In the genomic region with DNA sequence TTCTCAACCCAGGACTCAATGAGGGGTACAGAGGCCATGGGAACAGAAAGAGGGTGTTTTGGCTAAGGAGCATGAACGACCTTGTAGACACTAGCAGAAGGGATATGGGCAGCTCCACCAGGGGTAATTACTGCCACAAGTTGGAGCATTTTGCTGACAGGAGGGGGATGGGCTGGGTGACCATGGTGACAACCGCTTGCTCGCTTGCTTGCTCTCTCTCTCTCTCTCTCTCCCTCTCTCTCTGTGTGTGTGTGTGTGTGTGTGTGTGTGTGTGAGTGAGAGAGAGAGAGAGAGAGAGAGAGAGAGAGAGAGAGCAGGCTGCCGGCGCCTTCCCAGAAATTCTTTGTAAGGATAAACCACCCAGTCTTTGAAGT, we compare ENCODE assay signal across 8 mouse cellular contexts.
A peak's percentile ranks its signal among the peaks of the same experiment; 100 is the strongest.
DNase-seq lines count a peak whose midpoint lies in the region; ATAC-seq and TF ChIP-seq lines count a peak whose summit lies in the region.

No protein-coding gene starts in this region.

- WGBS in heart, embryonic 10.5 days, result 8% methylated on average over 5 of the region's 5 CpGs
- WGBS in hindbrain, embryonic 12.5 days, result 5% methylated on average over 5 of the region's 5 CpGs
- 14% methylated on average over 5 of the region's 5 CpGs for WGBS in lung, postnatal 0 days

- TF ChIP-seq EP300 in lung, postnatal 0 days (IDR thresholded peaks at IDR 0.05), result no peak

- intact Hi-C loops in gastrocnemius, postnatal 14 days (cut with DNase I; ENCODE audit: low total_unique reads), result no loop called here

- peaks cover 48% of the 10 kb centered on the region for H3K4me1 ChIP-seq in heart, embryonic 10.5 days
- peaks cover 45% of the 10 kb centered on the region for H3K4me1 ChIP-seq in brown adipose tissue, adult 24 weeks (ENCODE audit: control insufficient read depth, insufficient read depth, insufficient read length, low read length)
- H3K4me1 ChIP-seq in hindbrain, embryonic 12.5 days, result peaks cover 33% of the 10 kb centered on the region
- peaks cover 6% of the 10 kb centered on the region; the same call in 1 of the 2 replicates for H3K4me1 ChIP-seq in lung, postnatal 0 days (ENCODE audit: insufficient read depth, low read depth, low read length)

- peaks cover 39% of the 10 kb centered on the region for H3K27me3 ChIP-seq in heart, embryonic 10.5 days (ENCODE audit: insufficient read depth, poor library complexity, severe bottlenecking)
- peaks cover 6% of the 10 kb centered on the region; the same call in 1 of the 2 replicates for H3K27me3 ChIP-seq in hindbrain, embryonic 12.5 days
- no peaks in the 10 kb centered on the region for H3K27me3 ChIP-seq in lung, postnatal 0 days (replicated peaks; ENCODE audit: insufficient read depth, low read length)

- 0 out of 2 replicates have a peak, but pooled peaks have one; percentile 0 for TF ChIP-seq CTCF in lung, postnatal 0 days (IDR thresholded peaks at IDR 0.05)

- peak overlapping the region; percentile 36 for H3K4me2 ChIP-seq in hindbrain, embryonic 12.5 days (replicated peaks)
- H3K4me2 ChIP-seq in lung, postnatal 0 days (replicated peaks; ENCODE audit: low read depth, low read length), result no peak overlapping the region

- no peak overlapping the region for H3K4me3 ChIP-seq in heart, embryonic 10.5 days
- no peak overlapping the region for H3K4me3 ChIP-seq in brown adipose tissue, adult 24 weeks (ENCODE audit: insufficient read depth, low read depth, low read length)
- H3K4me3 ChIP-seq in hindbrain, embryonic 12.5 days, result no peak overlapping the region
- H3K4me3 ChIP-seq in lung, postnatal 0 days (ENCODE audit: low read depth, low read length), result no peak overlapping the region

- H3K9me3 ChIP-seq in heart, embryonic 10.5 days, result no peaks in the 10 kb centered on the region
- H3K9me3 ChIP-seq in hindbrain, embryonic 12.5 days (replicated peaks), result no peaks in the 10 kb centered on the region
- H3K9me3 ChIP-seq in lung, postnatal 0 days (ENCODE audit: low read length), result no peaks in the 10 kb centered on the region

- no peaks in the 10 kb centered on the region for H3K36me3 ChIP-seq in heart, embryonic 10.5 days
- no peaks in the 10 kb centered on the region for H3K36me3 ChIP-seq in hindbrain, embryonic 12.5 days
- no peaks in the 10 kb centered on the region for H3K36me3 ChIP-seq in lung, postnatal 0 days (ENCODE audit: insufficient read depth, low read length)

- DNase-seq in heart, embryonic 10.5 days (ENCODE audit: low spot score), result no peak
- DNase-seq in heart, adult 18-20 months, result no peak
- no peak for DNase-seq in lung, postnatal 0 days (ENCODE audit: low spot score)
- no peak for DNase-seq in c-Kit-positive CD71-positive TER-119-positive erythroid progenitor cells, embryonic 14.5 days (ENCODE audit: low spot score)
- DNase-seq in urinary bladder, postnatal 36 days (ENCODE audit: low spot score in 2 of 2), result no peak
- DNase-seq in gastrocnemius, postnatal 14 days, result no peak

- H3K27ac ChIP-seq in heart, embryonic 10.5 days, result peak overlapping the region; percentile 83
- peak overlapping the region; percentile 87 for H3K27ac ChIP-seq in brown adipose tissue, adult 24 weeks (replicated peaks; ENCODE audit: low read depth, low read length)
- peak overlapping the region; percentile 70 for H3K27ac ChIP-seq in hindbrain, embryonic 12.5 days
- peak overlapping the region; percentile 22 for H3K27ac ChIP-seq in lung, postnatal 0 days (ENCODE audit: low read length)

- peak; percentile 26 for ATAC-seq in hindbrain, embryonic 12.5 days (ENCODE audit: low FRiP score)
- 0 out of 2 replicates have a peak, but pooled peaks have one; percentile 4 for ATAC-seq in lung, postnatal 0 days

- no peak overlapping the region for H3K9ac ChIP-seq in hindbrain, embryonic 12.5 days
- no peak overlapping the region for H3K9ac ChIP-seq in lung, postnatal 0 days (replicated peaks; ENCODE audit: low read depth)

Comparison
In these comparisons a context has a peak if more than half of its experiments do, and no peak if none do; other contexts are left out.
1. H3K27ac ChIP-seq: peak in every context shown above with its lines; median percentile 87 in brown adipose tissue, adult 24 weeks; 83 in heart, embryonic 10.5 days; 70 in hindbrain, embryonic 12.5 days; 22 in lung, postnatal 0 days.